Mouse (Mus musculus): ENCODE data around the gene Ccser1. TPM values are rescaled to one million over a fixed set of nuclear protein-coding genes. Genes with fewer than 3 reads are reported as not detected.

The Ccser1 gene
- polyA plus RNA-seq, 1 experiment from 2014 or later: 6.3 TPM

DNA sequence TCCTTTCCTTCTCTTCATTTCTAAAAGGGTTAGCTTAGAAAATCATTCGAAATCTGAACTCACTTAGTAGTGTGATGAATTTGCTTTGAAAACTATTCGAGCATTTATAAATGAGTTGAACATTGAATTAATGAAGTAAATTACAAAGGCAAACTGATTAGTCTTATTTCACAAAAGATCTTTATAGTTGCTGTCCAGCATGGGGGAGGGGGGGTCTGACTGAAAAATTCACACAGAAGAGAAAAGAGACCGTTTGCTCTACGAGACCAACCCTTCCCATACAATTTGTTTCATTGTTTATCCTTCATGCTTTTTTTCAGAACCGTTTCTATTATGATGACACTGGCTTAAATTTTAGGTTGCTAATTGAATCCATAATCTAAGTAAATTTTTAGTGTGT lies 583.3 kb downstream of the Ccser1 start:
- no peaks in the 10 kb centered on the region for H3K4me1 ChIP-seq
- no peak overlapping the region for H3K4me3 ChIP-seq
- no peaks in the 10 kb centered on the region for H3K36me3 ChIP-seq
- H3K9ac ChIP-seq: no peak overlapping the region
- ATAC-seq (ENCODE audit: insufficient number of reproducible peaks, insufficient read depth, low FRiP score, low TSS enrichment, low read depth): no peak
- no peaks in the 10 kb centered on the region for H3K27me3 ChIP-seq
- H3K27ac ChIP-seq: no peak overlapping the region
- 66% methylated on average over 5 of the region's 5 CpGs for WGBS
- H3K9me3 ChIP-seq: no peaks in the 10 kb centered on the region
- no peak overlapping the region for H3K4me2 ChIP-seq

- Histone ChIP-seq H3K9ac (no peak overlapping the region), H3K27me3 (no peaks in the 10 kb centered on the region), H3K9me3 (no peaks in the 10 kb centered on the region), H3K36me3 (no peaks in the 10 kb centered on the region), H3K4me3 (no peak overlapping the region), H3K4me1 (no peaks in the 10 kb centered on the region), H3K27ac (no peak overlapping the region), H3K4me2 (no peak overlapping the region)
- WGBS: 81% methylated on average over 2 of the region's 2 CpGs
- ATAC-seq (ENCODE audit: insufficient number of reproducible peaks, insufficient read depth, low FRiP score, low TSS enrichment, low read depth): no peak
Measured at GRCm38 (mm10) chr6:61765801-61766200, 585.7 kb downstream of the Ccser1 start.

DNA sequence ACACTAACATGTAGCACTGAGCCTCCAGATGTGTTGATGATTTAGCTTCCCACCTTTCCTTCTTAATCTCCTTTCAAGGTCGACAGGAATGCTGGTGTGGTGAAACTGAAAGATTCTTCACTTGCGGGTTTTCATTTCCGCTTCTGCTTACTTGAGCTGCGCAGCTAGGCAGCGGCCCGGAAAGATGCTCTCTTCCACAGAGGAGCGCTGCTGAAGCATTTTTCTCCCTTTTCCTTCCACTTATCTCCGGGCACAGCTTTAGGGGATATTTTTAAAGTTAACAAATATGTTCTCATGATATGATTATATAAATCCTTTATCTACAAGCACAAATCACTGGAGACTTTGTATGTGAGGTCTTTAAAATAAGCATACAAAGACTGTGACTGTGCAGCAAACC lies 587.0 kb downstream of the Ccser1 start:
- 81% methylated on average over 8 of the region's 8 CpGs for WGBS
- ATAC-seq (ENCODE audit: insufficient number of reproducible peaks, insufficient read depth, low FRiP score, low TSS enrichment, low read depth): no peak

GRCm38 (mm10) chr6:61786706-61787105 lies 606.6 kb downstream of the Ccser1 start:
- 94% methylated on average over 2 of the region's 2 CpGs for WGBS

More for the DNA sequence above, 587.0 kb downstream of the Ccser1 start:
- no peak overlapping the region for H3K9ac ChIP-seq
- H3K4me2 ChIP-seq: no peak overlapping the region
- no peaks in the 10 kb centered on the region for H3K36me3 ChIP-seq
- H3K4me3 ChIP-seq: no peak overlapping the region
- no peaks in the 10 kb centered on the region for H3K9me3 ChIP-seq
- no peaks in the 10 kb centered on the region for H3K27me3 ChIP-seq
- H3K27ac ChIP-seq: no peak overlapping the region
- H3K4me1 ChIP-seq: no peaks in the 10 kb centered on the region

GRCm38 (mm10) chr6:61800889-61801288 lies 620.8 kb downstream of the Ccser1 start:
- H3K4me3 ChIP-seq: no peak overlapping the region
- WGBS: 15% methylated on average over 3 of the region's 3 CpGs
- H3K9ac ChIP-seq: no peak overlapping the region
- ATAC-seq (ENCODE audit: insufficient number of reproducible peaks, insufficient read depth, low FRiP score, low TSS enrichment, low read depth): no peak
- no peaks in the 10 kb centered on the region for H3K4me1 ChIP-seq
- H3K36me3 ChIP-seq: no peaks in the 10 kb centered on the region
- no peaks in the 10 kb centered on the region for H3K9me3 ChIP-seq
- H3K4me2 ChIP-seq: no peak overlapping the region
- no peaks in the 10 kb centered on the region for H3K27me3 ChIP-seq
- no peak overlapping the region for H3K27ac ChIP-seq

More at GRCm38 (mm10) chr6:61786706-61787105, 606.6 kb downstream of the Ccser1 start:
- Histone ChIP-seq H3K4me2 (no peak overlapping the region), H3K9me3 (no peaks in the 10 kb centered on the region), H3K9ac (no peak overlapping the region), H3K36me3 (no peaks in the 10 kb centered on the region), H3K27ac (no peak overlapping the region), H3K4me3 (no peak overlapping the region), H3K4me1 (no peaks in the 10 kb centered on the region), H3K27me3 (no peaks in the 10 kb centered on the region)
- ATAC-seq (ENCODE audit: insufficient number of reproducible peaks, insufficient read depth, low FRiP score, low TSS enrichment, low read depth): no peak

DNA sequence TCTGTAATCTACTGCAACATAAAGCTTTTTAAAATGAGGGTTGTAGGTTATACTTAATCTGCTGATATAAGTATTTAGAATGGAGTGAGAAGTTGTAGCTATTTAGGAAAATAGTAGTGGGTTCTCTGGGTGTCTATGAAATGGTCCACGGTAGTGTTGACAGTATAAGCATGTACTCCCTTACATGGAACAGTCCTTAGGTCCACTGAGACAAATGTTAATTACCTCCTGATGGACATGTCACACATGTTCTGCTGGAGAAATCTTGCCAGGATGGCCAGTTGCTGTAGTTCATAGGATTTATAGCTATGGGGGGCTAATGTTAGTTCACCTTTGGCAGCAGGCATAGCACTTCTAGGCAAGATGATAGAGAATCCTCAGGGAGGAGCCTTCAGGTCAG lies 625.4 kb downstream of the Ccser1 start:
- H3K27ac ChIP-seq: no peak overlapping the region
- H3K4me2 ChIP-seq: no peak overlapping the region
- no peaks in the 10 kb centered on the region for H3K36me3 ChIP-seq
- no peak overlapping the region for H3K9ac ChIP-seq
- ATAC-seq (ENCODE audit: insufficient number of reproducible peaks, insufficient read depth, low FRiP score, low TSS enrichment, low read depth): no peak
- H3K4me3 ChIP-seq: no peak overlapping the region
- 100% methylated on average over 1 of the region's 1 CpGs for WGBS
- no peaks in the 10 kb centered on the region for H3K4me1 ChIP-seq
- no peaks in the 10 kb centered on the region for H3K27me3 ChIP-seq
- no peaks in the 10 kb centered on the region for H3K9me3 ChIP-seq

GRCm38 (mm10) chr6:61817716-61818115 lies 637.6 kb downstream of the Ccser1 start:
- no peaks in the 10 kb centered on the region for H3K36me3 ChIP-seq
- 60% methylated on average over 1 of the region's 1 CpGs for WGBS
- H3K4me3 ChIP-seq: no peak overlapping the region
- no peak overlapping the region for H3K27ac ChIP-seq
- H3K9ac ChIP-seq: no peak overlapping the region
- no peaks in the 10 kb centered on the region for H3K4me1 ChIP-seq
- H3K27me3 ChIP-seq: no peaks in the 10 kb centered on the region
- no peak overlapping the region for H3K4me2 ChIP-seq
- no peak for ATAC-seq (ENCODE audit: insufficient number of reproducible peaks, insufficient read depth, low FRiP score, low TSS enrichment, low read depth)
- H3K9me3 ChIP-seq: no peaks in the 10 kb centered on the region

DNA sequence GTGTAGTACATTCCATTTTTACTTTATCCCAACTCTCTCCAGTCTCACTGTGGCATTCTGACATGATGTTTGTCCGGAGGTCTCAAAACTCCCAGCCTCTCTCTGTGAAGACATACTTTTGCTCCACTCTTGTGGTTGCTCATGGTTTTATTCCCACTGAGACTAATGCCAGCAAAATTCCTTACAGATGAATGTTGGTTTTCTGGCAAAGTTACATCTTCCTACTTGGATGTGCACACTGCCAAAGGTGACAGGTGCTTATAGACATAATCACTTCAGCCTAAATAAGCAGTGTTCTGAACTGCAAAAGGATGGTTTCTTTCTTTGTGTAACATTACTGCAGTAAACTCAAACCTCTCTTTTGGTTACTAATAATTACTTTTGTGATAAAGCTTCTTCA lies 696.2 kb downstream of the Ccser1 start:
- no peaks in the 10 kb centered on the region for H3K9me3 ChIP-seq
- no peak for ATAC-seq (ENCODE audit: insufficient number of reproducible peaks, insufficient read depth, low FRiP score, low TSS enrichment, low read depth)
- no peak overlapping the region for H3K9ac ChIP-seq
- no peak overlapping the region for H3K4me2 ChIP-seq
- H3K27ac ChIP-seq: no peak overlapping the region
- H3K4me1 ChIP-seq: no peaks in the 10 kb centered on the region
- H3K36me3 ChIP-seq: no peaks in the 10 kb centered on the region
- WGBS: 75% methylated on average over 1 of the region's 1 CpGs
- H3K4me3 ChIP-seq: no peak overlapping the region
- no peaks in the 10 kb centered on the region for H3K27me3 ChIP-seq

DNA sequence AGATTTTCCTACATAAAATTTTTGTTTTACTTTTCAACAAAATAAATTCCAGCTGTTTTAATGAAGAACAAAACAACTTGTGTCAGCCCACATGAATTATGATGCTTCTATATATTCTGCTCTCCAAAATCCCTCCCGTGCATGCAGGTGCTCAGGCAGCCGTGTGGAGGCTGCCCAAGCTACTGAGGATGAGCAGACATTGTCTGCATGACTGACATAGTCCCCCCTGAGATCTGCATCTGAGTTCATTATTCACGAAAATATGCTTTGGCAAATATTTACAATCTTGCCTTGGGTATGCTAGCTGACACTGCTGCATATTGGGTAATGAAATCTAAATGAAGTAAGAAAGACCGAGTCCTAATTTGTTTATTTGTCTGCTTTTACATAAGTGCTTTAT lies 718.1 kb downstream of the Ccser1 start:
- H3K27me3 ChIP-seq: no peaks in the 10 kb centered on the region
- H3K4me1 ChIP-seq: no peaks in the 10 kb centered on the region
- H3K27ac ChIP-seq: no peak overlapping the region
- H3K4me3 ChIP-seq: no peak overlapping the region
- H3K9ac ChIP-seq: no peak overlapping the region
- no peak overlapping the region for H3K4me2 ChIP-seq
- 51% methylated on average over 4 of the region's 4 CpGs for WGBS
- no peak for ATAC-seq (ENCODE audit: insufficient number of reproducible peaks, insufficient read depth, low FRiP score, low TSS enrichment, low read depth)
- H3K9me3 ChIP-seq: no peaks in the 10 kb centered on the region
- no peaks in the 10 kb centered on the region for H3K36me3 ChIP-seq

DNA sequence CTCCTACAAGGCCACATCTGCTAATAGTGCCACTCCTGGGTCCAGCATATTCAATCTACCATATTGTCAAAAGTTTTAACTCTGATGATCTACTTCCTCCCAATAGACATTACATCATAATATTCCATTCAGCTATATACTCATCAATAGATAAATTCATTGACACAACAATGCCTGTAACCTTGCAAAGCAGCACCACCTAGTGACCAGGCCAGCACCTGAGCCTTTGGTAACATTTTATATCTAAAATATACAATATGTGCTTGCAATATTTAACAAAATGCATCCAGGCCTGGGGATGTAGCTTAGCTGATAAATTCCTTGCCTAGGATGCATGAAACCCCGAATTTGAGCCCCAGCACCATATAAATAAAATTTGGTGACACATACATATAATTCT lies 722.6 kb downstream of the Ccser1 start:
- H3K27me3 ChIP-seq: no peaks in the 10 kb centered on the region
- no peaks in the 10 kb centered on the region for H3K9me3 ChIP-seq
- 17% methylated on average over 1 of the region's 1 CpGs for WGBS
- no peaks in the 10 kb centered on the region for H3K36me3 ChIP-seq
- no peaks in the 10 kb centered on the region for H3K4me1 ChIP-seq
- no peak for ATAC-seq (ENCODE audit: insufficient number of reproducible peaks, insufficient read depth, low FRiP score, low TSS enrichment, low read depth)
- H3K4me2 ChIP-seq: no peak overlapping the region
- H3K9ac ChIP-seq: no peak overlapping the region
- H3K27ac ChIP-seq: no peak overlapping the region
- H3K4me3 ChIP-seq: no peak overlapping the region

DNA sequence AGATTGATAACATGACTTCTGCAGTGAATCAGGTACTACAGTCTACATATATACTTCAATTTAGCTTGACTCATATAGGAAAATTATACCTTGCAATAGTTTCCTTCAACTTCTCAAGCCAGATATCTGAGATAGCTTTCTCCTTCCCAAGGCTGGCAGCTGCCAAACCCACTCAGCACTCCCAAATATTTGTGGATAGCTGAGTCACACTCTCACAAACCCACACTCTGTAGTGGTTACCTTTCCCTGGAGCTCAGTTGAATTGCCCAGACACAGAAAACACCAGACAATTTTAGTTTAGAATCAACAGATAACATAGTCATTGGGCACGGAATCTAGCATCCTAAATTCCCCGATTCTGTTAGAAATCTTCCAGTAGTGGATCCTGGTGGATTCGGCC lies 732.8 kb downstream of the Ccser1 start:
- no peak overlapping the region for H3K4me3 ChIP-seq
- no peaks in the 10 kb centered on the region for H3K27me3 ChIP-seq
- H3K36me3 ChIP-seq: no peaks in the 10 kb centered on the region
- no peak for ATAC-seq (ENCODE audit: insufficient number of reproducible peaks, insufficient read depth, low FRiP score, low TSS enrichment, low read depth)
- 85% methylated on average over 3 of the region's 3 CpGs for WGBS
- H3K9me3 ChIP-seq: no peaks in the 10 kb centered on the region
- no peak overlapping the region for H3K27ac ChIP-seq
- no peak overlapping the region for H3K9ac ChIP-seq
- H3K4me1 ChIP-seq: no peaks in the 10 kb centered on the region
- H3K4me2 ChIP-seq: no peak overlapping the region

DNA sequence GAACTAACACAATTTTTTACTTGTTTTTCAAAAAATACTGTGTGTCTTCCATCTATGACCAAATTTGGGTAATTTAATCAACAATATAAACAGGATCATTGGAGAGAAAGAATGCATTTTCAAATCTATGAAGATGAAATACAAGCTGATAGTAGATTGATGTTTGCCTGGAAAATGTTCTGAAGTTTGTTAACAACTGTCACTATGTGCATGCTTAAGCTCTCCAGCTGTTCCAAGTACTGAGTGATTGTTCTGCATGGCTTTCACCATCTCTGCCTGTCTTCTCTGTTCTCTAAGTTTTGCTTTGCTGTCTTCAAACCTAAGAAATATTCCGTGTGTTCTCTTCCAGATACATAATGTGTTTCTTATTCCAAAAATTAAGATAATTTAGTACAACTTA lies 751.5 kb downstream of the Ccser1 start:
- no peaks in the 10 kb centered on the region for H3K36me3 ChIP-seq
- H3K9me3 ChIP-seq: no peaks in the 10 kb centered on the region
- H3K4me3 ChIP-seq: no peak overlapping the region
- H3K4me2 ChIP-seq: no peak overlapping the region
- no peak overlapping the region for H3K9ac ChIP-seq
- H3K4me1 ChIP-seq: no peaks in the 10 kb centered on the region
- no peak for ATAC-seq (ENCODE audit: insufficient number of reproducible peaks, insufficient read depth, low FRiP score, low TSS enrichment, low read depth)
- no peak overlapping the region for H3K27ac ChIP-seq
- 66% methylated on average over 1 of the region's 1 CpGs for WGBS
- H3K27me3 ChIP-seq: no peaks in the 10 kb centered on the region

DNA sequence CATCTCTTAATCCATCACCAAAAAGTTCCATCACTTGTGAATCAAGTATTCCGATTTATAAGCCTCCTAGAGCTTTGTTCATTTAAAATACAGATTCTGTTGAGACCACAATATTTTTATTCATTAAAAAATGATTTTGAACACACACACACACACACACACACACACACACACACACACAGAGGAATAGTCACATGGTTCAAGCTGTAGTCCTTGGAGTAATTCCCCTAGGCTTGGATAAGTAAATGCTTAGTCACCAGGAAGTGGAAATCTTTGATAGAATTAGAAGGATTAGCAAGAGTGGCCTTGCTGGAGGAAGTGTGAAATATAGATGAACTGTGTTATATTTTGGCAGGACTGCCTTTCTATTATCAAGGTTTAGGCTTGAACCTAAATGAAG lies 756.5 kb downstream of the Ccser1 start:
- WGBS: 83% methylated on average over 1 of the region's 1 CpGs
- Histone ChIP-seq H3K27ac (no peak overlapping the region), H3K4me2 (no peak overlapping the region), H3K4me3 (no peak overlapping the region), H3K9ac (no peak overlapping the region), H3K27me3 (no peaks in the 10 kb centered on the region), H3K9me3 (no peaks in the 10 kb centered on the region), H3K4me1 (no peaks in the 10 kb centered on the region), H3K36me3 (no peaks in the 10 kb centered on the region)
- ATAC-seq (ENCODE audit: insufficient number of reproducible peaks, insufficient read depth, low FRiP score, low TSS enrichment, low read depth): no peak
